Mouse (Mus musculus): ENCODE results near the gene B3galt1. TPM values are rescaled to one million over a fixed set of nuclear protein-coding genes. Genes with fewer than 3 reads are reported as not detected.

The B3galt1 gene
- total and polyA plus RNA-seq, 3 experiments: not detected

GRCm38 (mm10) chr2:68080872-68081280 lies 515.2 kb downstream of the B3galt1 start:
- no peaks in the 10 kb centered on the region for H3K36me3 ChIP-seq (ENCODE audit: control insufficient read depth in 1 of 2, insufficient read depth in 2 of 2, low read length in 2 of 2)
- no peaks in the 10 kb centered on the region for H3K4me1 ChIP-seq (ENCODE audit: control insufficient read depth in 1 of 2, insufficient read depth in 2 of 2, low read length in 2 of 2)
- TF ChIP-seq POLR2AphosphoS5 (IDR thresholded peaks at IDR 0.05; ENCODE audit: borderline replicate concordance, low read depth, low read length): no peak
- no peak for TF ChIP-seq JUND (IDR thresholded peaks at IDR 0.05; ENCODE audit: low read depth, low read length)
- no peak for TF ChIP-seq UBTF (IDR thresholded peaks at IDR 0.05; ENCODE audit: borderline replicate concordance, insufficient read depth, low read depth, low read length)
- TF ChIP-seq MAFK (IDR thresholded peaks at IDR 0.05; ENCODE audit: borderline replicate concordance, low read depth, low read length): no peak
- TF ChIP-seq POLR2A (IDR thresholded peaks at IDR 0.05; ENCODE audit: control insufficient read depth in 1 of 2, insufficient read depth in 1 of 2, low read depth in 1 of 2, low read length in 2 of 2, poor library complexity in 1 of 2): no peak
- TF ChIP-seq NRF1 (IDR thresholded peaks at IDR 0.05; ENCODE audit: insufficient read depth, low read depth, low read length, poor library complexity, severe bottlenecking): no peak
- TF ChIP-seq RAD21 (IDR thresholded peaks at IDR 0.05; ENCODE audit: low read depth, low read length): no peak
- TF ChIP-seq GATA1 (IDR thresholded peaks at IDR 0.05; ENCODE audit: low read depth, low read length): no peak
- no peak for TF ChIP-seq CHD2 (IDR thresholded peaks at IDR 0.05; ENCODE audit: low read length)
- TF ChIP-seq CHD1 (IDR thresholded peaks at IDR 0.05; ENCODE audit: low read depth, low read length): no peak
- no peak for TF ChIP-seq MXI1 (IDR thresholded peaks at IDR 0.05; ENCODE audit: low read depth, low read length)
- no peak for TF ChIP-seq ZMIZ1 (IDR thresholded peaks at IDR 0.05; ENCODE audit: low read depth, low read length)
- no peak for TF ChIP-seq EP300 (IDR thresholded peaks at IDR 0.05; ENCODE audit: low read depth in 1 of 2, low read length in 2 of 2)
- no peak for TF ChIP-seq MEF2A (IDR thresholded peaks at IDR 0.05; ENCODE audit: extremely low read depth, insufficient replicate concordance, low read depth, low read length, poor library complexity, severe bottlenecking)
- no peak for TF ChIP-seq KAT2A (conservative IDR thresholded peaks at IDR 0.05; ENCODE audit: low read depth, low read length)
- TF ChIP-seq USF1 (IDR thresholded peaks at IDR 0.05; ENCODE audit: low read depth, low read length): no peak
- H3K79me2 ChIP-seq (ENCODE audit: control insufficient read depth, insufficient read depth, low read length, poor library complexity): no peaks in the 10 kb centered on the region
- DNase-seq (ENCODE audit: low read depth, low spot score): no peak
- no peak overlapping the region for H3K9ac ChIP-seq (ENCODE audit: control insufficient read depth, low read depth, low read length, poor library complexity, severe bottlenecking)
- no peaks in the 10 kb centered on the region for H3K9me3 ChIP-seq (replicated peaks; ENCODE audit: insufficient read depth, low read length)
- no peaks in the 10 kb centered on the region for H3K27me3 ChIP-seq (ENCODE audit: control insufficient read depth in 1 of 2, insufficient read depth in 2 of 2, low read length in 2 of 2)
- no peak overlapping the region for H3K27ac ChIP-seq (ENCODE audit: control insufficient read depth, low read depth, low read length)
- no peak overlapping the region for H3K4me3 ChIP-seq (ENCODE audit: control insufficient read depth in 1 of 2, insufficient read depth in 1 of 2, low read depth in 2 of 2, low read length in 2 of 2)

GRCm38 (mm10) chr2:68084483-68084882 lies 518.8 kb downstream of the B3galt1 start:
- Histone ChIP-seq H3K27me3 (ENCODE audit: control insufficient read depth in 1 of 2, insufficient read depth in 2 of 2, low read length in 2 of 2) (no peaks in the 10 kb centered on the region), H3K27ac (ENCODE audit: control insufficient read depth, low read depth, low read length) (no peak overlapping the region), H3K4me1 (ENCODE audit: control insufficient read depth in 1 of 2, insufficient read depth in 2 of 2, low read length in 2 of 2) (no peaks in the 10 kb centered on the region), H3K4me3 (ENCODE audit: control insufficient read depth in 1 of 2, insufficient read depth in 1 of 2, low read depth in 2 of 2, low read length in 2 of 2) (no peak overlapping the region), H3K9ac (ENCODE audit: control insufficient read depth, low read depth, low read length, poor library complexity, severe bottlenecking) (no peak overlapping the region), H3K9me3 (replicated peaks; ENCODE audit: insufficient read depth, low read length) (no peaks in the 10 kb centered on the region), H3K79me2 (ENCODE audit: control insufficient read depth, insufficient read depth, low read length, poor library complexity) (no peaks in the 10 kb centered on the region), H3K36me3 (ENCODE audit: control insufficient read depth in 1 of 2, insufficient read depth in 2 of 2, low read length in 2 of 2) (no peaks in the 10 kb centered on the region)
- no peak for TF ChIP-seq UBTF (IDR thresholded peaks at IDR 0.05; ENCODE audit: borderline replicate concordance, insufficient read depth, low read depth, low read length)
- no peak for TF ChIP-seq ZC3H11A (IDR thresholded peaks at IDR 0.05; ENCODE audit: low read depth, low read length)
- no peak for TF ChIP-seq KAT2A (conservative IDR thresholded peaks at IDR 0.05; ENCODE audit: low read depth, low read length)
- TF ChIP-seq CHD1 (IDR thresholded peaks at IDR 0.05; ENCODE audit: low read depth, low read length): no peak
- TF ChIP-seq USF2 (IDR thresholded peaks at IDR 0.05; ENCODE audit: borderline replicate concordance in 1 of 2, insufficient read depth in 1 of 2, low read depth in 1 of 2, low read length in 2 of 2): no peak
- no peak for TF ChIP-seq JUND (IDR thresholded peaks at IDR 0.05; ENCODE audit: low read depth, low read length)
- TF ChIP-seq HCFC1 (IDR thresholded peaks at IDR 0.05; ENCODE audit: low read depth, low read length): no peak
- no peak for TF ChIP-seq MAFK (IDR thresholded peaks at IDR 0.05; ENCODE audit: borderline replicate concordance, low read depth, low read length)
- no peak for TF ChIP-seq ETS1 (IDR thresholded peaks at IDR 0.05; ENCODE audit: low read depth, low read length)
- no peak for TF ChIP-seq CHD2 (IDR thresholded peaks at IDR 0.05; ENCODE audit: low read length)
- no peak for TF ChIP-seq SMC3 (IDR thresholded peaks at IDR 0.05; ENCODE audit: low read depth, low read length)
- TF ChIP-seq ELF1 (IDR thresholded peaks at IDR 0.05; ENCODE audit: low read depth, low read length): no peak
- no peak for TF ChIP-seq NELFE (IDR thresholded peaks at IDR 0.05; ENCODE audit: low read depth, low read length)
- TF ChIP-seq GATA1 (IDR thresholded peaks at IDR 0.05; ENCODE audit: low read depth, low read length): no peak
- TF ChIP-seq NRF1 (IDR thresholded peaks at IDR 0.05; ENCODE audit: insufficient read depth, low read depth, low read length, poor library complexity, severe bottlenecking): no peak
- TF ChIP-seq POLR2AphosphoS2 (IDR thresholded peaks at IDR 0.05; ENCODE audit: low read length): no peak
- TF ChIP-seq MXI1 (IDR thresholded peaks at IDR 0.05; ENCODE audit: low read depth, low read length): no peak
- no peak for TF ChIP-seq TBP (IDR thresholded peaks at IDR 0.05; ENCODE audit: low read depth, low read length)
- no peak for TF ChIP-seq RCOR1 (IDR thresholded peaks at IDR 0.05; ENCODE audit: low read depth, low read length)
- no peak for DNase-seq (ENCODE audit: low read depth, low spot score)

All from MEL (cell line).